Mouse (Mus musculus) midbrain, embryonic 14.5 days (tissue): ENCODE measurements at regions not wholly inside any gene's neighbourhood (a gene's known extent, or its start where the extent isn't known, plus 50 kb on each side); places are given as distances from the start of the nearest gene placed in this dataset.
"Not testable (repeated sequence)": the region's sequence is repeated elsewhere in the genome, so short reads cannot be mapped to it uniquely, and the experiment has no call there.

ENCODE experiments used
- ATAC-seq: fragments of 200-750 bp; cut with Nextera tagmentation; 2 replicates; pipeline ENCODE4 v1.8.0; 2017; ENCODE audit warnings: moderate number of reproducible peaks, moderate library complexity; ENCODE audit not compliant: low FRiP score, low TSS enrichment
- DNase-seq: peaks from one replicate; pipeline ENCODE4 v3.0.0-alpha.2; 2015
- H3K27ac ChIP-seq: fragments of 300-500 bp; sonication (generic); replicated peaks from 2 replicates; pipeline ENCODE4 v1.5.1; 2014; ENCODE audit warnings: mild to moderate bottlenecking, low read depth, low read length, moderate library complexity
- H3K27me3 ChIP-seq: fragments of 300-500 bp; sonication (generic); 2 replicates; pipeline ENCODE4 v1.6.1; 2014; ENCODE audit warnings: low read length, control low read depth, mixed read lengths; ENCODE audit not compliant: control insufficient read depth, insufficient read depth
- H3K36me3 ChIP-seq: fragments of 300-500 bp; sonication (generic); 2 replicates; pipeline ENCODE4 v1.6.1; 2014; ENCODE audit warnings: low read length, control low read depth; ENCODE audit not compliant: control insufficient read depth, insufficient read depth
- H3K4me1 ChIP-seq: fragments of 300-500 bp; sonication (generic); 2 replicates; pipeline ENCODE4 v1.6.1; 2014; ENCODE audit warnings: mild to moderate bottlenecking, antibody characterized with exemption, low read length, control low read depth; ENCODE audit not compliant: control insufficient read depth, insufficient read depth
- H3K4me2 ChIP-seq: fragments of 300-500 bp; sonication (generic); 2 replicates; pipeline ENCODE4 v1.6.1; 2014; ENCODE audit warnings: mild to moderate bottlenecking, low read length, moderate library complexity
- H3K4me3 ChIP-seq: fragments of 300-500 bp; sonication (generic); replicated peaks from 2 replicates; pipeline ENCODE4 v1.5.1; 2014; ENCODE audit warnings: low read depth, low read length
- H3K9ac ChIP-seq: fragments of 300-500 bp; sonication (generic); replicated peaks from 2 replicates; pipeline ENCODE4 v1.6.1; 2014; ENCODE audit warnings: mild to moderate bottlenecking, low read length, moderate library complexity
- H3K9me3 ChIP-seq: fragments of 300-500 bp; sonication (generic); 2 replicates; pipeline ENCODE4 v1.6.1; 2016; ENCODE audit warnings: low read length, control low read depth, mixed read lengths; ENCODE audit not compliant: control insufficient read depth
- WGBS: fragments of 180-500 bp; shearing (Covaris S2); extraction: QIAGEN DNeasy Blood & Tissue Kit; methylation state at CpG from one replicate; pipeline ENCODE4 v1.1.7; 2014; 5-methylcytosine and 5-hydroxymethylcytosine counted together

DNA sequence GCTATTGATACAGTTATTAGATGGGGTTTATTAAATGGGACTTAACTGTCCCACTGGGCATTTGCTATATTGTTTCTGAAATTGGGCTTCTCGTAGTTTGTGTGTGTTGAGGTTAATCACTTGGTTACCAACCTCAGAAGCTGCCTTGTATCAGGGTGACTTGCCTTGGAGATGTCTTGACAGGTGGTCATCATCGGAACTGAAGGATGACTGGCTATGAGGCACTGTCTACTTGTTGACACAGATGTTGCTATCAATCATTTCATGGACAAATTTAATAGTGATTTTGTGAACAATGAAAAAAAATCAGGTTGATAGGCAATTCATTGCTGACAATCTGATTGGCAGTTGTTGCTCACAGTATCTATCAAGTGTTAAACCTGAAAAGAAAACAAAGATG lies 261.4 kb upstream of the Arhgap42 start:
- Histone ChIP-seq H3K4me1 (no peaks in the 10 kb centered on the region), H3K4me2 (no peak overlapping the region), H3K27ac (no peak overlapping the region), H3K4me3 (no peak overlapping the region), H3K9me3 (no peaks in the 10 kb centered on the region), H3K36me3 (no peaks in the 10 kb centered on the region), H3K9ac (no peak overlapping the region), H3K27me3 (no peaks in the 10 kb centered on the region)
- DNase-seq (no peak), ATAC-seq (no peak)
- WGBS, result 89% methylated on average over 2 of the region's 2 CpGs

GRCm38 (mm10) chr9:9493594-9494182 lies 254.8 kb upstream of the Arhgap42 start:
- Histone ChIP-seq H3K27ac (no peak overlapping the region), H3K4me2 (no peak overlapping the region), H3K9ac (no peak overlapping the region), H3K36me3 (no peaks in the 10 kb centered on the region), H3K4me1 (no peaks in the 10 kb centered on the region), H3K9me3 (no peaks in the 10 kb centered on the region), H3K4me3 (no peak overlapping the region), H3K27me3 (no peaks in the 10 kb centered on the region)
- ATAC-seq, result no peak
- 62% methylated on average over 3 of the region's 3 CpGs for WGBS
- DNase-seq, result peak; percentile 12

- no peak overlapping the region for H3K4me3 ChIP-seq
- DNase-seq (no peak), ATAC-seq (no peak)
- H3K4me2 ChIP-seq, result no peak overlapping the region
- no peak overlapping the region for H3K27ac ChIP-seq
- H3K36me3 ChIP-seq, result no peaks in the 10 kb centered on the region
- no peak overlapping the region for H3K9ac ChIP-seq
- no peaks in the 10 kb centered on the region for H3K4me1 ChIP-seq
- H3K27me3 ChIP-seq, result no peaks in the 10 kb centered on the region
- no peaks in the 10 kb centered on the region for H3K9me3 ChIP-seq
Observed at GRCm38 (mm10) chr9:9477145-9477544, 238.2 kb upstream of the Arhgap42 start.

DNA sequence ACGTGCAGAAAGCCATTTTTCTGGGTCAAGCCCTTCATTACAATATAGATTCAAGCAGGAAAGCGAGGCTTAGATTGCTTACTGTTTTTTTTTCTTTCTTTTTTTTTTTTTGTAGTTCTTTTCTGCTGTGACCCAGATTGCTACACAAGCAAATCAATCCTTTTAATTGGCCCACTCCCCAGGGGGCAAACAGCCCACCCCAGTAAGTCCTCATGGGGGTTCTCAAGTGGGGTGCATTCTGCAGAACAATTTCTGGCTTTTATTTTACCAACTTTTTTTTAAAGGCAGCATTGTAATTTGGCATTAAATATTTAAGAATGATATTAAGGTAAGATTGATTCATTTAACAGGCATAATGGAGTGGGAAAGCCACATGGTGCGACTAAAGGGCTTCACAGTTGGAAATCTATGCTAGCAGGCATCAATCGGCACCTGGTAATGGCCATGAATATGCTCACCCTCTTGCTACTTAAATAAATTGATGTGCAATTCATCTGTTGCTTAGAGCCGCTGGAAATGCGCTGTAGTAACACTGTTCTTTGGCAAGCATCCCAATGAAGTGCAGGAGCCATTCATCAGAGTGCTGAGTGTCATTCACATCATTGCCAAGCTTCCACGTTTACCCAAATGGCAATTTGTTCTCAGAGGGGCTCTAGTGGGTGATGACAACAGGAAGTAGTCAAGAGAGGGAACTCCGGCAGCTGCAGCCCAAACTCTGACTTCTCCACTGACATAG lies 236.3 kb upstream of the Arhgap42 start:
- H3K27me3 ChIP-seq, result no peaks in the 10 kb centered on the region
- no peaks in the 10 kb centered on the region for H3K9me3 ChIP-seq
- H3K36me3 ChIP-seq, result no peaks in the 10 kb centered on the region
- WGBS, result 60% methylated on average over 8 of the region's 8 CpGs
- ATAC-seq (0 out of 2 replicates have a peak, but pooled peaks have one; percentile 24), DNase-seq (peak; percentile 54)
- H3K27ac ChIP-seq, result no peak overlapping the region
- no peaks in the 10 kb centered on the region for H3K4me1 ChIP-seq
- H3K4me3 ChIP-seq, result no peak overlapping the region
- H3K9ac ChIP-seq, result no peak overlapping the region
- H3K4me2 ChIP-seq, result no peak overlapping the region

- H3K27ac ChIP-seq, result no peak overlapping the region
- ATAC-seq (no peak), DNase-seq (no peak)
- no peak overlapping the region for H3K9ac ChIP-seq
- WGBS, result 88% methylated on average over 1 of the region's 1 CpGs
- no peaks in the 10 kb centered on the region for H3K9me3 ChIP-seq
- no peaks in the 10 kb centered on the region for H3K27me3 ChIP-seq
- H3K36me3 ChIP-seq, result no peaks in the 10 kb centered on the region
- H3K4me2 ChIP-seq, result no peak overlapping the region
- H3K4me3 ChIP-seq, result no peak overlapping the region
- no peaks in the 10 kb centered on the region for H3K4me1 ChIP-seq
Observed at GRCm38 (mm10) chr9:9444213-9444612, 205.3 kb upstream of the Arhgap42 start.

DNA sequence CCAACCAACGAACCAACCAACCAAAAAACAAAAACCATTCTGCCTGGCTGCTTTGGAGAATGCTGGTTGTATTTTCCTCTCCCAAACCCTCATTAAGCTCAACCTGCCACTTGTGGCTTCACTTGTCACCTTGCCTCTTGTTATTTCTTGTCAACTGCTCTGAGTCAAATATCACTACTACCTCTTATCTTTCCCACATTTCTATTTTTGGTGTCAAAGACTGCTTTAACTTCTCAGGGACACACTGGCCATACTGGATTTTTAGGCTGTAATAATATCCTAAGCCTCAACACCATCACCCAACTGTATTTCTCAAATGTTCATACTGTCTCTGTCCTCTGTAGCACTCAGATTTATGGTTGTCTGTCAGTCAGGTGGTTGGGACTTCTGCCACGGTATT lies 181.4 kb upstream of the Arhgap42 start:
- no peak overlapping the region for H3K4me3 ChIP-seq

GRCm38 (mm10) chr9:9412460-9413181 lies 173.7 kb upstream of the Arhgap42 start:
- Histone ChIP-seq H3K4me1 (no peaks in the 10 kb centered on the region), H3K9me3 (no peaks in the 10 kb centered on the region), H3K27ac (no peak overlapping the region), H3K4me3 (no peak overlapping the region), H3K4me2 (no peak overlapping the region), H3K27me3 (no peaks in the 10 kb centered on the region), H3K9ac (no peak overlapping the region), H3K36me3 (no peaks in the 10 kb centered on the region)
- 80% methylated on average over 3 of the region's 3 CpGs for WGBS
- DNase-seq (no peak), ATAC-seq (no peak)

More for the DNA sequence above, 181.4 kb upstream of the Arhgap42 start:
- H3K27ac ChIP-seq, result no peak overlapping the region
- H3K9ac ChIP-seq, result no peak overlapping the region
- DNase-seq (no peak), ATAC-seq (no peak)
- H3K36me3 ChIP-seq, result no peaks in the 10 kb centered on the region
- no peaks in the 10 kb centered on the region for H3K9me3 ChIP-seq
- H3K4me2 ChIP-seq, result no peak overlapping the region
- 87% methylated on average over 2 of the region's 2 CpGs for WGBS
- no peaks in the 10 kb centered on the region for H3K27me3 ChIP-seq
- H3K4me1 ChIP-seq, result no peaks in the 10 kb centered on the region

DNA sequence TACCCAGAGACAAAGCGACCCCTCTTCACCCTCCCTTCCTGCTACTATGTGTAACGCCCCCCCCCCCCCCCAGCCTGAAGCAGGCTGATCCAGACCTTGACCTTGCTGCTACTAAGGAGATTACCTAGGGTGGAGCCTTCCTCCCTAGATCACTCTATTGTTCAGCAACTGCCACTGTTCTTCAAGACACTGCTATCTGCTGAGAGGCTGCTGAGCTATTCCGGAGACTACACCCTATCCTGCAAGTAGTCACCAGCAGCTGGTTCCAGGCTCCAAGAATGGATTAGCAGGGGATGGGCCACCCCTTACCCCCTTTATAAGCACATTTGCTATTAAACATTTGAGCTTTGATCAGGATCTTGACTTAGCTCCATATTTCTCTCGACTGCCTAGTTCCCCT lies 155.3 kb upstream of the Arhgap42 start:
- H3K4me1 ChIP-seq, DNase-seq, H3K36me3 ChIP-seq, H3K4me2 ChIP-seq, H3K9me3 ChIP-seq, ATAC-seq, H3K27me3 ChIP-seq, H3K27ac ChIP-seq, H3K4me3 ChIP-seq, H3K9ac ChIP-seq: not testable (repeated sequence)
- WGBS, result 82% methylated on average over 4 of the region's 4 CpGs
